Mouse (Mus musculus) hindbrain, postnatal 0 days (tissue): ENCODE results near the gene Lamb3. TPM values are rescaled to one million over a fixed set of nuclear protein-coding genes. Genes with fewer than 3 reads are reported as not detected.

Source experiments
- ATAC-seq: fragments of 200-750 bp; cut with Nextera tagmentation; 2 replicates; pipeline ENCODE4 v1.8.0; 2017; ENCODE audit warnings: mild to moderate bottlenecking, moderate TSS enrichment, moderate library complexity
- DNase-seq: peaks from one replicate; pipeline ENCODE4 v3.0.0-alpha.2; 2015; ENCODE audit warnings: low spot score
- H3K27ac ChIP-seq: fragments of 300-500 bp; sonication (generic); 2 replicates; pipeline ENCODE4 v1.5.1; 2014; ENCODE audit warnings: mild to moderate bottlenecking
- H3K27me3 ChIP-seq: fragments of 300-500 bp; sonication (generic); 2 replicates; pipeline ENCODE4 v1.6.1; 2014; ENCODE audit warnings: low read length, mixed read lengths; ENCODE audit not compliant: insufficient read depth
- H3K36me3 ChIP-seq: fragments of 300-500 bp; sonication (generic); 2 replicates; pipeline ENCODE4 v1.6.1; 2014; ENCODE audit warnings: low read length, mixed read lengths; ENCODE audit not compliant: insufficient read depth
- H3K4me1 ChIP-seq: fragments of 300-500 bp; sonication (generic); 2 replicates; pipeline ENCODE4 v1.6.1; 2014; ENCODE audit warnings: antibody characterized with exemption, low read length, mixed read lengths; ENCODE audit not compliant: insufficient read depth
- H3K4me2 ChIP-seq: fragments of 300-500 bp; sonication (generic); 2 replicates; pipeline ENCODE4 v1.6.1; 2014; ENCODE audit warnings: low read depth, mild to moderate bottlenecking, low read length, moderate library complexity, mixed read lengths
- H3K4me3 ChIP-seq: fragments of 300-500 bp; sonication (generic); 2 replicates; pipeline ENCODE4 v1.5.1; 2014; ENCODE audit warnings: low read length
- H3K9ac ChIP-seq: fragments of 300-500 bp; sonication (generic); replicated peaks from 2 replicates; pipeline ENCODE4 v1.6.1; 2014; ENCODE audit warnings: mild to moderate bottlenecking, low read length, moderate library complexity, mixed read lengths
- H3K9me3 ChIP-seq: fragments of 300-500 bp; sonication (generic); 2 replicates; pipeline ENCODE4 v1.6.1; 2016; ENCODE audit warnings: low read length, mixed read lengths
- CTCF ChIP-seq: IDR thresholded peaks from 2 replicates; pipeline ENCODE4 v1.5.1; 2016; ENCODE audit warnings: antibody characterized with exemption, control low read depth, low read depth
- WGBS: fragments of 180-500 bp; shearing (Covaris S2); extraction: QIAGEN DNeasy Blood & Tissue Kit; methylation state at CpG from one replicate; pipeline ENCODE4 v1.1.7; 2014; 5-methylcytosine and 5-hydroxymethylcytosine counted together
- polyA plus RNA-seq: library from polyadenylated mRNA; unstranded; fragments of >200 nt; fragmentation: Nextera tagmentation; extraction: Ambion mirVana; gene quantifications from 2 replicates; pipeline ENCODE4 v1.2.1, GENCODE M21; 2015
- total RNA-seq: library from RNA; depleted of rRNA; stranded (reverse); fragments of >200 nt; gene quantifications from 2 replicates; pipeline ENCODE4 v1.2.3, GENCODE M21; 2014

The Lamb3 gene
- total and polyA plus RNA-seq, 2 experiments from 2014 or later: 0.36 to 1.3 TPM

GRCm38 (mm10) chr1:193172991-193173809, 34.3 kb upstream of the Lamb3 start:
- Histone ChIP-seq H3K9ac (peak overlapping the region; percentile 86), H3K27me3 (no peaks in the 10 kb centered on the region), H3K36me3 (no peaks in the 10 kb centered on the region), H3K4me3 (peak overlapping the region; percentile 69), H3K4me2 (peak overlapping the region; percentile 67), H3K27ac (peak overlapping the region; percentile 88), H3K9me3 (no peaks in the 10 kb centered on the region), H3K4me1 (peaks cover 19% of the 10 kb centered on the region)
- WGBS: under 1% methylated on average over 48 of the region's 48 CpGs
- DNase-seq (peak; percentile 100), ATAC-seq (peak; percentile 99)
- TF ChIP-seq CTCF: peak; percentile 44

- DNase-seq (no peak), ATAC-seq (no peak)
- no peaks in the 10 kb centered on the region for H3K27me3 ChIP-seq
- WGBS: 14% methylated on average over 9 of the region's 9 CpGs
- H3K4me2 ChIP-seq: peak overlapping the region; percentile 67
- TF ChIP-seq CTCF: 0 out of 2 replicates have a peak, but pooled peaks have one; percentile 1
- H3K36me3 ChIP-seq: no peaks in the 10 kb centered on the region
- no peaks in the 10 kb centered on the region for H3K9me3 ChIP-seq
- H3K9ac ChIP-seq: peak overlapping the region; percentile 86
- H3K4me1 ChIP-seq: peaks cover 19% of the 10 kb centered on the region
- peak overlapping the region; percentile 69 for H3K4me3 ChIP-seq
- H3K27ac ChIP-seq: peak overlapping the region; percentile 88
Observed at GRCm38 (mm10) chr1:193173810-193174129, 33.7 kb upstream of the Lamb3 start.

DNA sequence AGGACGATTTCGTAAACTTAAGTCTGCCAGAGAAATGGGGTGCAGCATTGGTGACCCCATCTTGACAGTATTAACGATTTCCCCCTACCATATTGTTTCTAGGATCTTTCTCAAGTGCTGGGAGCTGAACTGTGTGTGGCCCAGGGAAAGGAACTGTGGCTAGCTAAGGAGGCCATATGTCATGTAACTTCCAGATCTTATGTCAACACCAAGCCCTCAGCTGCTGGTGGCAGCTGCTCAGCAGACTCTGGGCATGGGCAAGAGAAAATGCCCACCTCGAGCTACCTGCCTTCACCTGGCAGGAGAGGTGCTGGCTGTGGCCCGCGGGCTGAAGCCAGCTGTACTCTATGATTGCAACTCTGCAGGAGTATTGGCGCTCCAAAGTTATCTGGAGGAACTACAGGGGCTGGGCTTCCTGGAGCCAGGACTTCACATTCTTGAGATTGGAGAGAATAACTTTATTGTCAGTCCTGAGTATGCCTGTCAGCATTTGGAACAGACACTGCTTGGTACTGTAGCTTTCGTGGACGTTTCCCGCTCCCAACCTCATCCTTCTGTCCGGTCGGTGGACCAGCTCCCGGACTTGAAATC, 33.3 kb upstream of the Lamb3 start:
- H3K27me3 ChIP-seq: no peaks in the 10 kb centered on the region
- DNase-seq (no peak), ATAC-seq (no peak)
- 90% methylated on average over 13 of the region's 13 CpGs for WGBS
- no peaks in the 10 kb centered on the region for H3K9me3 ChIP-seq
- peaks cover 19% of the 10 kb centered on the region for H3K4me1 ChIP-seq
- H3K27ac ChIP-seq: peak overlapping the region; percentile 88; the same call in 1 of the 2 replicates
- peak overlapping the region; percentile 67 for H3K4me2 ChIP-seq
- H3K9ac ChIP-seq: peak overlapping the region; percentile 86
- TF ChIP-seq CTCF: no peak
- H3K4me3 ChIP-seq: peak overlapping the region; percentile 69
- H3K36me3 ChIP-seq: no peaks in the 10 kb centered on the region

- no peaks in the 10 kb centered on the region for H3K36me3 ChIP-seq
- no peaks in the 10 kb centered on the region for H3K9me3 ChIP-seq
- WGBS: 89% methylated on average over 3 of the region's 3 CpGs
- no peak overlapping the region for H3K27ac ChIP-seq
- H3K27me3 ChIP-seq: no peaks in the 10 kb centered on the region
- no peak overlapping the region for H3K4me3 ChIP-seq
- ATAC-seq (no peak), DNase-seq (no peak)
- H3K9ac ChIP-seq: no peak overlapping the region
- no peak for TF ChIP-seq CTCF
- no peaks in the 10 kb centered on the region for H3K4me1 ChIP-seq
- no peak overlapping the region for H3K4me2 ChIP-seq
Observed at GRCm38 (mm10) chr1:193181104-193181503, 26.4 kb upstream of the Lamb3 start.

DNA sequence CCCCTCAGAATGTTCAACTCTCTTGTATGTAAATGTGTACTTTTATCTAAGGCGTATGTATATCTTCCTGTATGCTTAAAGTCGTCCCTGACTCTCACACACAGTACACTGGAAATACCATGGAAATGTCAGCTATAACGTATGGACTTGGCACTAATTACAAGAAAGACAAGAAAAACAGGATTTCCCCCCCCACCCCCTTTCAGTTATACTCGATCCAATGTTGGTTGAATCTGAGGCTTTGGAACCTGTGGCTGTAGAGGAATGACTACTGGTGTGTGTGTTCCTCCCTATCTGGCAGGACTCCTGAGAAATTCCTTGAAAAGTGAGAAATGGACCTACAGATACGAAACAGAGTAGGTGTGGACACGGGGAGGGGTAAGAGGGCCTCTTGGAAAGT, 19.2 kb upstream of the Lamb3 start:
- 0 out of 2 replicates have a peak overlapping the region, but pooled peaks have one; percentile 12 for H3K27ac ChIP-seq
- H3K9me3 ChIP-seq: no peaks in the 10 kb centered on the region
- H3K4me3 ChIP-seq: no peak overlapping the region
- H3K9ac ChIP-seq: no peak overlapping the region
- 85% methylated on average over 6 of the region's 6 CpGs for WGBS
- ATAC-seq (no peak), DNase-seq (no peak)
- 0 out of 2 replicates have a peak, but pooled peaks cover 3% of the 10 kb centered on the region for H3K4me1 ChIP-seq
- no peaks in the 10 kb centered on the region for H3K36me3 ChIP-seq
- H3K27me3 ChIP-seq: no peaks in the 10 kb centered on the region
- H3K4me2 ChIP-seq: no peak overlapping the region
- no peak for TF ChIP-seq CTCF

GRCm38 (mm10) chr1:193189151-193189621, 18.3 kb upstream of the Lamb3 start:
- Histone ChIP-seq H3K27me3 (no peaks in the 10 kb centered on the region), H3K36me3 (no peaks in the 10 kb centered on the region), H3K9ac (no peak overlapping the region), H3K27ac (peak overlapping the region; percentile 64), H3K4me1 (0 out of 2 replicates have a peak, but pooled peaks cover 3% of the 10 kb centered on the region), H3K9me3 (no peaks in the 10 kb centered on the region), H3K4me2 (no peak overlapping the region), H3K4me3 (no peak overlapping the region)
- peak; percentile 79 for ATAC-seq
- WGBS: 33% methylated on average over 9 of the region's 9 CpGs
- TF ChIP-seq CTCF: no peak
- DNase-seq: peak; percentile 50
